In the genomic region with DNA sequence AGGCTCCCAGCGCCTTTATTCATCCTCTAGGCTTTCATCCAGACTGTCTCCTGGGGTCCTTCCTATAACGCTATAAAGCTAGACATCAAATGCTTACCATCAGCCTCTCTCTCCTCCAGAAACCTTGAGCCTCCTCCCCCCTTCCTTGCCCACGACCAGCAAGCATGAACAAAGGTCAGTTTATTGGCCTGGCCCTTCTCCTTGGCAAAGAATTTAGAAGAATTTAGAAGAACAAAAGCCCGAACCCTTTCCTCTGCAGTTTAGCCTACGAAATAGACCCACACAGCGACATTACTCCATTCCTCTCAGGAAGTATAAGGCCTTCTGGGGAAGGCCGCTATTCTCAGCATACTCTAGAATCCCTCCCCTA, we compare ENCODE assay signal across 8 mouse cellular contexts. TPM values are rescaled to one million over a fixed set of nuclear protein-coding genes. Genes with fewer than 3 reads are reported as not detected.
DNase-seq lines count a peak whose midpoint lies in the region; ATAC-seq lines count a peak whose summit lies in the region.

No protein-coding gene starts in this region.

- peak overlapping the region; percentile 86 for H3K9ac ChIP-seq in neural tube, embryonic 11.5 days (ENCODE audit: low read length)
- H3K9ac ChIP-seq in limb, embryonic 13.5 days = peak overlapping the region; percentile 70
- no peak overlapping the region; the same call in 1 of the 2 replicates for H3K9ac ChIP-seq in stomach, embryonic 14.5 days (replicated peaks; ENCODE audit: low read depth, low read length)

- peak overlapping the region; percentile 58 for H3K4me2 ChIP-seq in neural tube, embryonic 11.5 days (ENCODE audit: low read depth)
- H3K4me2 ChIP-seq in limb, embryonic 13.5 days (replicated peaks) = peak overlapping the region; percentile 66
- peak overlapping the region; percentile 42 for H3K4me2 ChIP-seq in stomach, embryonic 14.5 days (replicated peaks; ENCODE audit: low read depth, low read length)

- H3K27ac ChIP-seq in neural tube, embryonic 11.5 days (ENCODE audit: low read depth, low read length) = peak overlapping the region; percentile 83
- peak overlapping the region; percentile 85 for H3K27ac ChIP-seq in limb, embryonic 13.5 days
- peak overlapping the region; percentile 84 for H3K27ac ChIP-seq in stomach, embryonic 14.5 days (ENCODE audit: low read length)

- H3K27me3 ChIP-seq in erythroblast, embryonic 14.5 days (ENCODE audit: control insufficient read depth) = no peaks in the 10 kb centered on the region
- no peaks in the 10 kb centered on the region for H3K27me3 ChIP-seq in neural tube, embryonic 11.5 days (ENCODE audit: control insufficient read depth, insufficient read depth, low read length)
- H3K27me3 ChIP-seq in limb, embryonic 13.5 days = no peaks in the 10 kb centered on the region
- H3K27me3 ChIP-seq in stomach, embryonic 14.5 days (ENCODE audit: control insufficient read depth, insufficient read depth, low read length) = no peaks in the 10 kb centered on the region

- no peaks in the 10 kb centered on the region for H3K9me3 ChIP-seq in erythroblast, embryonic 14.5 days (ENCODE audit: control insufficient read depth, low read length)
- no peaks in the 10 kb centered on the region for H3K9me3 ChIP-seq in neural tube, embryonic 11.5 days (ENCODE audit: control insufficient read depth, low read length)
- no peaks in the 10 kb centered on the region for H3K9me3 ChIP-seq in limb, embryonic 13.5 days
- no peaks in the 10 kb centered on the region for H3K9me3 ChIP-seq in stomach, embryonic 14.5 days (ENCODE audit: control insufficient read depth, low read depth, low read length)

- DNase-seq in neural tube, embryonic 11.5 days (ENCODE audit: low spot score) = no peak
- DNase-seq in neural tube, embryonic 10.5 days (ENCODE audit: extremely low spot score, low spot score) = no peak
- DNase-seq in left cerebral cortex, adult 11 months (ENCODE audit: low spot score) = no peak
- DNase-seq in layer of hippocampus, postnatal 25 days (ENCODE audit: extremely low spot score in 1 of 2, low spot score in 1 of 2) = no peak

- H3K4me3 ChIP-seq in erythroblast, embryonic 14.5 days (replicated peaks) = peak overlapping the region; percentile 63
- H3K4me3 ChIP-seq in neural tube, embryonic 11.5 days (ENCODE audit: low read depth, low read length) = 0 out of 2 replicates have a peak overlapping the region, but pooled peaks have one; percentile 29
- H3K4me3 ChIP-seq in limb, embryonic 13.5 days = peak overlapping the region; percentile 31
- peak overlapping the region; percentile 15; the same call in 1 of the 2 replicates for H3K4me3 ChIP-seq in stomach, embryonic 14.5 days (ENCODE audit: low read depth, low read length)

- no peak for ATAC-seq in erythroblast, adult 5-6 weeks (replicated peaks; ENCODE audit: low FRiP score, poor library complexity, severe bottlenecking)
- ATAC-seq in neural tube, embryonic 11.5 days (ENCODE audit: insufficient read depth, low FRiP score, low TSS enrichment) = no peak
- peak; percentile 9; the same call in 1 of the 2 replicates for ATAC-seq in limb, embryonic 13.5 days (ENCODE audit: low FRiP score, low read depth)
- no peak for ATAC-seq in stomach, embryonic 14.5 days (ENCODE audit: insufficient number of reproducible peaks, insufficient read depth, low FRiP score, low read depth)

- no peaks in the 10 kb centered on the region for H3K36me3 ChIP-seq in erythroblast, embryonic 14.5 days (ENCODE audit: control insufficient read depth)
- no peaks in the 10 kb centered on the region for H3K36me3 ChIP-seq in neural tube, embryonic 11.5 days (ENCODE audit: control insufficient read depth, insufficient read depth, low read length)
- no peaks in the 10 kb centered on the region for H3K36me3 ChIP-seq in limb, embryonic 13.5 days
- H3K36me3 ChIP-seq in stomach, embryonic 14.5 days (ENCODE audit: control insufficient read depth, insufficient read depth, low read length) = no peaks in the 10 kb centered on the region

- peaks cover 26% of the 10 kb centered on the region for H3K4me1 ChIP-seq in erythroblast, embryonic 14.5 days (ENCODE audit: control insufficient read depth)
- H3K4me1 ChIP-seq in neural tube, embryonic 11.5 days (ENCODE audit: control insufficient read depth, insufficient read depth, low read length) = peaks cover 9% of the 10 kb centered on the region
- peaks cover 50% of the 10 kb centered on the region for H3K4me1 ChIP-seq in limb, embryonic 13.5 days
- peaks cover 7% of the 10 kb centered on the region; the same call in 1 of the 2 replicates for H3K4me1 ChIP-seq in stomach, embryonic 14.5 days (ENCODE audit: control insufficient read depth, insufficient read depth, low read length)

- WGBS in neural tube, embryonic 11.5 days = 48% methylated on average over 7 of the region's 7 CpGs
- WGBS in limb, embryonic 13.5 days = 42% methylated on average over 7 of the region's 7 CpGs
- 55% methylated on average over 7 of the region's 7 CpGs for WGBS in stomach, embryonic 14.5 days

RNA-seq across cellular contexts. Expression of gene Sh2d6, which starts 8.5 kb away (rescaled TPM):
- not detected in 2 replicates for polyA plus RNA-seq in erythroblast, embryonic 14.5 days (2012)
- not detected in 2 replicates for total RNA-seq in erythroblast, adult 5-6 weeks (2015; ENCODE audit: low replicate concordance)
- not detected in 2 replicates for total RNA-seq in erythroblast, adult 5-6 weeks (2017; ENCODE audit: low replicate concordance)
- polyA plus RNA-seq in neural tube, embryonic 11.5 days (2014; fragmentation: Nextera tagmentation; extraction: Ambion mirVana) = not detected in 2 replicates
- 0.15 and 0.28 TPM in 2 replicates for polyA plus RNA-seq in limb, embryonic 13.5 days (2015; fragmentation: Nextera tagmentation; extraction: Ambion mirVana)
- 0.32 TPM in 1 of 2 replicates, not detected in the other for polyA plus RNA-seq in stomach, embryonic 14.5 days (2014; fragmentation: Nextera tagmentation; extraction: Ambion mirVana)
- 1 to 10 TPM in 1 of 2 experiments, under 1 TPM in 1; 0.62 to 1.3 TPM for total RNA-seq in layer of hippocampus, postnatal 25 days (2021)

RNA-seq across cellular contexts. Expression of gene Capg, which starts 31.1 kb away (rescaled TPM):
- 0.48 and 0.77 TPM in 2 replicates for polyA plus RNA-seq in erythroblast, embryonic 14.5 days (2012)
- 10.2 and 21.1 TPM in 2 replicates for total RNA-seq in erythroblast, adult 5-6 weeks (2015; ENCODE audit: low replicate concordance)
- total RNA-seq in erythroblast, adult 5-6 weeks (2017; ENCODE audit: low replicate concordance) = 22.2 and 29.0 TPM in 2 replicates
- polyA plus RNA-seq in neural tube, embryonic 11.5 days (2014; fragmentation: Nextera tagmentation; extraction: Ambion mirVana) = 10.1 and 10.2 TPM in 2 replicates
- 35.8 and 41.3 TPM in 2 replicates for polyA plus RNA-seq in limb, embryonic 13.5 days (2015; fragmentation: Nextera tagmentation; extraction: Ambion mirVana)
- 82.6 and 85.0 TPM in 2 replicates for polyA plus RNA-seq in stomach, embryonic 14.5 days (2014; fragmentation: Nextera tagmentation; extraction: Ambion mirVana)
- total RNA-seq in layer of hippocampus, postnatal 25 days (2021) = 1 to 10 TPM; 3.5 to 4.0 TPM
